Mouse (Mus musculus) kidney, postnatal 14 days (tissue): ENCODE measurements at regions not wholly inside any gene's neighbourhood (a gene's known extent, or its start where the extent isn't known, plus 50 kb on each side); places are given as distances from the start of the nearest gene placed in this dataset.
"Not testable (repeated sequence)": the region's sequence is repeated elsewhere in the genome, so short reads cannot be mapped to it uniquely, and the experiment has no call there.

ENCODE experiments used
- DNase-seq: peaks from one replicate; pipeline ENCODE4 v3.0.0; 2022; ENCODE audit warnings: mixed read lengths

DNA sequence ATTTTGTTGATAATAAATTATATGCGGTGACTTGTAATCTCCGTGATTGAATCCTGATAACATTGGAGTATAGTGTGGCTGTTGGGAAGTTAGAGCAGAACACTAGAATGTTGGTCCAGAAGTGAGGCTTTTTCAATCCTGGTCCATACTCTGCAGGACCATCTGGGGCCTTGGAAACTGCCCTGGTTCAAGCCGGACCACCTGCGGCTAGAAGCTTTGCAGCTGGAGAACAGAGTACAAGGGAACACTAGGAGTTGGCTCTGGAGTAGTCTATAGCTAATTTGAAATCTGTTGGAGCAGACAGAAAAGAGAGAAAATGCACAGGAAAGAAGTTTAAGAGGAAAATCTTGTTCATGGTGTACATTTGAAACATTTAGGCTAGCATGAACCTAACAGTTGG, 79.0 kb downstream of the Casp12 start:
- DNase-seq = no peak

DNA sequence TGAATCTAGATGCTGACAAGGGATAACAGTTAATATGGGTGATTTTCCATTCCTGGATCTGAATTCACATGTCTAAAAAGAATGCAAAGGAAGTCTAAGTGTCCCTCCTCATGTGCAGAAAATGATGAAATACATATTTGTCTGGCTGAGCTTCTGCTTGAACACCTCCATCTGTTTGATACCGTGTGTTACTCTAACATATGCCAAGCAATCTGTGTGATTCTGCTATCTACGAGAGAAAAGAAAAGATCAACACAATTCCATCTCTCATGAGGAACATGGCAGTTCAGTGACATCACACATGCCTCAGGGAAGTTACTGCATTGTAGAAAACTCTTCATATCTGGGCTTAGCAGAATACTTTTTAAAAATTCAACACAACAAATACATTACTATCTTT, 103.0 kb downstream of the Casp12 start:
- no peak for DNase-seq

- no peak for DNase-seq
Observed at GRCm38 (mm10) chr9:5456606-5457005, 111.4 kb downstream of the Casp12 start.

DNA sequence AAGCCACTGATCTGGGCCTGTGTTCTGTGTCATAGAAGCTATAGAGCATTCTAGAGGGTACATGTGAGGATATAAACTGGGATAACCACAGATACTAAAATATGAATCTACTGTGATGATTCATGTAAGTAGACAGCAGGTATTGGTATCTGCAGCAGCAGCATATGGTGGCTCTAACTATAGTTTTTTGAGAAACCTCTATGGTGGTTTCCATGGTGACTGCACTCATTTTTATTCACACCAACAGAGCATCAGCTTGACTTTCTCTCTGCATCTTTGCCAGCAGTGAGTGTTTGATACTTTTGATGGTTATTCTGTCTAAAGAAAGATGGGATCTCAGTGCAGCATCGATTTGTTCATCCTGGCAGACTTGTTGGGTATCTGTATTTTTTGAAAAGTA, 126.8 kb downstream of the Casp12 start:
- DNase-seq = no peak

DNA sequence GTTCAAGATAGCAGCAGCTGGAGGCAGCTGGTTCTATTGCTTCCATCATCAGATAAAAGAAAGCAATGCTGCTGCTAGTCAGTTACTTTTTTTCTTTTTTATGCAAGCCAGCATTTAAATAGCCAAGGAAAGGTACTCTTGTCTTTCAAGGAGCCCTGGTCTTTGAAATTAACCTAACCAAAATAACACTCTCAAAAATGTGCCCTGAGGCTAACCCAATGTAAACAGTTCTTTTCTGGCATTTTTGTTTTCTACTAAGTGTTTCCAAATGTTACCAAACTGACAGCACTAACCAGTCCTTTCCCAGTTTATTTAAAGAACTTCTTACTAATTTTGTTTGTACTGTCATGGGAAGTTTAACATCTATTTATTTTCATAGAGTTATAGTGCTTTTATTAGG, 129.0 kb downstream of the Casp12 start:
- no peak for DNase-seq

GRCm38 (mm10) chr9:5485258-5485657, 140.0 kb downstream of the Casp12 start:
- no peak for DNase-seq

- no peak for DNase-seq
Observed at GRCm38 (mm10) chr9:5496837-5497236, 151.6 kb downstream of the Casp12 start.

DNA sequence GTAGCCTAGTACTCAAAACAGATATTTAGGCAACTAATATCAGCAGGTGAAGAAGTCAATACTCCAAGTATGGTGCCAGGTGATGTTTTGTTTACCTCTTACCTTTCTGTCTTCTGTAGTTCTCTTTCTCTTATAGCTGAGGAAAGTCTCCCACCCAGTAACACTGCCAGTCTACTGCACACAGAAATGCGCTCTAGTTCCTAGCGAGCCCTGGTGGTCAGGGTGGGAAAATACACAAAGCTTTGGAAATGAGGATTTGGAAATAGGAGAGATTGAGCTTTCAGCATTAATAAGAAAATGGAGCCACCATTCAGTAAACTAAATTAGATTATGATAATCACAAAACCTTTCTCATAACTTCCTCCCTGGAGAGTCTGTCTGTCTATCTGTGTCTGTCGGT, 153.1 kb downstream of the Casp12 start:
- DNase-seq = no peak

- DNase-seq = no peak
Observed at GRCm38 (mm10) chr9:5525762-5526360, 180.6 kb downstream of the Casp12 start.

DNA sequence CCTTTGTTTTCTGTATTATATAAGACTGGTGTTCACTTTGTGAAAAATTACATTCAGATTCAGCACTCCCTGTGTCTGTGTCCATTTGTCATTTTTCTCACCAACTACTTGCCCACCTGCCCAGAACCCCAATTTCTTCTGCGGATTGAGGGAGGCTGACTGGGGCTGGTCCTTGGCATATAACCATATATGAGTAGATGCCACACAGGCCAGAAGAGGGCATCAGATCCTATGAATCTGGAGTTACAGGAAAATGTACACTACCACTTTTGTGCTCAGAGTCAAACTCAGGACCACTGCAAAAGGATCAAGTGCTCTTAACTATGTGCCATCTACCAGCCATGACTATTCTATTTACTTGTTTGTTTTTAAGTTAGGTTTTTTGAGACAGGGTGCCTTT, 197.4 kb downstream of the Casp12 start:
- DNase-seq = no peak

DNA sequence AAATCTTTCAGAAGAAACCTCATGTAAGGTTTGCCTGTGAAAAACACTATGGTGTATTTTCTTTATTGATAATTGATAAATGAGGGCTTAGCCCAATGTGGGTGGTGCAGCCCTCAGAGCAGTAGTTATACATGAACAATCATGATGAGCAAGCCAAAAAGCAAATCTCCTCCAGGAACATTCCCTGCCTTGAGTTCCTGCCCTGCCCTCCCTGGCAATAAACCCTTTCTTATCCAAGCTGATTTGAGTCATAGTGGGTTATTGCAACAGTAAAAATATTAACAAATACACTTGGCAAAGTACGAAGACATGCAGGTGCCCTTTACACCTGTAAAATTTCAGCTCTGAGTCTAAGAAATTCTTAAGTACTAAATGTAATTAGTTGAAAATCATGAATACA, 229.8 kb downstream of the Casp12 start:
- no peak for DNase-seq

DNA sequence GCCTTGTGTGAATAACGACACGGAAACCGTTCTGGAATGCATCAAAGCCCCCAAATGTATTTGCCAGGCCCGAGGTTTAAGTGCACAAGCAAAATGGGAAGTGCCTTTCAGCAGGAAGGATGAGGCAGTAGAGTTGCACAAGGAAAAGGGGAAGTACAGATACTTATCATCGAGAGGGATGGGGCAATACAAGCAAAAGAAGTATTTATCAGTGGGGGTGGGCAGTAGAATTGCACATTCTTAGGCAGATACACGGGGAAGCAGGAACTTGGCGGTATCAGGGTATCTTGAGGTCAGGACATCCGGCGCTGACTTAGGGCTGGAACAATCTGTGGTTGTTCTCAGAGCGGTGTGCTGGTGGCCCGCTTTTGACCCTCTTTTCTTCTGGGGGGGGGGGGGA, 232.9 kb downstream of the Casp12 start:
- not testable (repeated sequence) for DNase-seq

GRCm38 (mm10) chr9:5595891-5596635, 250.8 kb downstream of the Casp12 start:
- no peak for DNase-seq

GRCm38 (mm10) chr9:5604019-5604418, 258.8 kb downstream of the Casp12 start:
- DNase-seq = no peak

DNA sequence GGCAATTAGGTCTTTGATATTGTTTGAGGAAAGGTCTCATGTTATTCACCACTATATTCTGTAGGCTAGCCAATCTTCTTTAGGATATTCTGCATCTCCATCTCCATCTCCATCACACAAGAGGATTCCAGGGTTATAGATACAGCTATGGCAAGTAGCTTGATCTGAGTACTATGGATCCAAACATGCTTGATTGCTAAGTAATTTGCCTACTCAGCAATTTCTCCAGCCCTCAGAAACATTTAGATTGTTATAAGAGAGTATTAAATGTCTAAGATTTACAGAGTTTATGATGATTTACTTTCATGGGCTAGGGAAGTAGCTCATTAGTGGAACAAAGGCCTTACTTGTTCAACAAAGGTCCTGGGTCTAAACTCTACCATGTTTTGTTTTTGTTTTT, 259.8 kb downstream of the Casp12 start:
- no peak for DNase-seq

DNA sequence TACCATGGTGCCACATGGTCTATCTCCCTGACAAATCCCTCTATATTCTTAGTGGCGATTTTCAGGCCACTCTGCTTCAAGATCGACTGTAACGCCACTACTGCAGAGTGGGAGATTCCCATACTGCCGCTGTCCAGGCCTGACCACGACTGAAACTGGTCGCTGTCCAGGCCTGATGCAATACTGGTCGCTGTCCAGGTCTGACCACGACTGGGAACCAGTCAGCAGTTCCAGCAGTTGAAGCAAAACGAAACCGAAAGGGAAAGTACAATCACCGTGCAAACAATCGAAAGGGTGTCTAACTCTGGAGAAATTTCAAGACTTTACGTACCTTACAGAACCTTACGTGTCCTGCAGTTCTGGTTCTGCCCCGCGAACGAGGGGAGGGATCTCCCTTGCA, 271.5 kb downstream of the Casp12 start:
- DNase-seq = no peak

DNA sequence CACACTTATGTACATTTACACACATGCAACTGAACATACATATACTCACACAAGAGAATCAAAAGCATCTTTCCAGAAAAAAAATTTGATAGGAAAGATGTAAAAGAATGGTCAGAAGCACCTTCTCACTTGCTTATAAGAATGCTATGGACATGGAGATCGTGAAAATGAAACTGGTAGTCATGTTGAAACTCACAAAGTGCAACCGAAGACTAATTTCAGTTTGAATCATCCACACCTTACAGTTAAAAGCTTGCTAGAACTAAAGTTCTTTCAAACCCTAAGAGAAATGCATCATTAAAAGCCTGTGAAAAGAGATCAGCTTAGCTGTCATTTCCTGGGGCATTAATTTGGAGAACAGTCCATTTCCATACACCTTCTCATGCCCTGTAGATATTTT, 278.2 kb downstream of the Casp12 start:
- no peak for DNase-seq

DNA sequence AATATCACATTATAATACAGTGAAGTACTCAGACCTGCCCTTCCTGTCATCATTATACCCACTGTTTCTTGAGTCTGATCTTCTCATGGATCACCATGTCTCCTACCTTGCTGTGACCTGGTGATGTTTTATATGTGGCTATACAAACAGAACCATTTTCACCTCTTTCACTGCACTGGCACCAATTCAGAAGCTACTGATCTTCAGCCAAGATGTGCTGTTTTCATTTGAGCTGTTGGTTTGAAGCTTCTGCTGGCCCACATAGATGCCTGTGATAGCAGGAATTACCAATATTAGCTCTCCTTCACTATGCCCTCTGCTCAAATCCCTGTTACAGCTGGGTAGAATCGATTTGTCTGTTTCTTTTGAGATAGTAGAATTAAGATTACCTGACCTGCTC, 282.3 kb downstream of the Casp12 start:
- DNase-seq = no peak

- DNase-seq = peak; percentile 8
Observed at GRCm38 (mm10) chr9:5634461-5634953, 289.3 kb downstream of the Casp12 start.

DNA sequence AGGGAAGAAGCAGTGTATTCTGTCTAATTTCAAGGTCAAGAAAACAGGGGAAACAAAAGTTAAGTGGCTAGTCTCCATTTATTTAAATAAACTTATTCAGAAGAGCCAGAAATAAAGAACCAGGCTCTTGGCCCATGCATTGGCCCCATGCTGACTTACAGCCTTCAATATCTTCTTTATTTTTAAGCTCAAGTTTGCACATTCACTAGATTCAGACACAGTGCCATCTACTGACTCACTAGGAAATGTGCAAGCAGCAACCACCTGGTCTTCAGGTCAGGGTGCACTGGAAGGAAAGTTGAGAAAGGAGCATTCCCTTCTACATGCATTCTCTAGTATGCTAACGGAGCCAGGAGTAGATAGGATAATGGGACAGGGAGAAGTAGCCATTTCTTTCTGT, 289.7 kb downstream of the Casp12 start:
- peak; percentile 41 for DNase-seq

DNA sequence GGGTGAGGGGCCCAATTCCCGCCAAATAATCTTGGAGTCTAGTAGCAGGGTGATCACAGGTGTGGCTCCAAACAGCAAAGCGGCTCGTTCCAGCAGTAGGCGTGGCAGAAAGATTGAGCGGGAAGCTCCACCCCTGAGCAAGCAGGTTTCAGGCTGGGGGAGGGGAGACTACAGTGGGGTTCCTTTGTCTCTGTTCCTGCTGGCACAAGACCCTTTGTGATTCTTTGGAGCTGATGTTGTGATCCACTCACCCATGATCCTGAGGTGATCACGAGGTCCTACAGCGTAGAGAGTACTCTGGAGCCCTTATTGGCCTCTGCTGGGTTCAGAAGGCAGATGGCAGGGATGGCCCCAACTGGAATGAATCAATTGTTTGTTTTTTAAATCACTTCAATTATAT, 318.7 kb downstream of the Casp12 start:
- DNase-seq = no peak

DNA sequence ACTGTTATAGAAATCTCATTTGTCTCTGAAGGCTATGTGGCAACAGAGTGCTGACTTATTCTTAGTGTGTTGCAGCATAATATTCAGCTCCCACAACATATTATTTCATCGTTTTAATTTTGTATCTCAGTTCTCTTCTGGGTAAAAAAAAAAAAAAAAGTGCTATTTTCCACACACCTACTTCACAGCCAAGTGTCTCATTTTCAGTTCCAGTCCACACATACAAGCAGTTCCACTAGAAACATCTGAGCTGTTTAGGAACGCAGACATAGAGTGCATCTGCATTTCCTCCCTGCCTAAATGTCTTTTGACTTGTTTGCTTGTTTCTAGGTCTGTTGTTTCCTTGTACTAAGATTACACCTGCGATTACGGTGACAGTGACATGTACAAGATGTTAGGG, 328.3 kb downstream of the Casp12 start:
- DNase-seq = no peak

DNA sequence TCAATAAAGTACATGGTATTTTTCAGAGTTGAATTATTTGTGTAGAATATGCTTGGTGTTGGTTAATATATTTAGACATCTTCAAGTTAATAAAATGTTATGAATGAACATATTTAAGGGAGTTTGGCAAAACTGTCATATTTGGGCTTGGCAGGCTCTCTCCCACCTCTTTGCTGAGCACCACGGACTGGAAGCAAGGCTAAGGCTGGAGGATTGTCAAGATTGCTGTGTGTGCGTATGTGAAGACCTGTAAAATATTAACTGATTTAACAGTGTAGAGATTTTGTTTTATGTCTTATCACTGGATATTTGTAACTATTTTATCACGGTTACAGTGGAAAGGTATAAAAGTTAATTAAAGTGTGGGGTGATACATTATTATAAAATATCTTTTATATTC, 363.3 kb downstream of the Casp12 start:
- no peak for DNase-seq

- no peak for DNase-seq
Observed at GRCm38 (mm10) chr9:5709480-5709879, 364.2 kb downstream of the Casp12 start.

DNA sequence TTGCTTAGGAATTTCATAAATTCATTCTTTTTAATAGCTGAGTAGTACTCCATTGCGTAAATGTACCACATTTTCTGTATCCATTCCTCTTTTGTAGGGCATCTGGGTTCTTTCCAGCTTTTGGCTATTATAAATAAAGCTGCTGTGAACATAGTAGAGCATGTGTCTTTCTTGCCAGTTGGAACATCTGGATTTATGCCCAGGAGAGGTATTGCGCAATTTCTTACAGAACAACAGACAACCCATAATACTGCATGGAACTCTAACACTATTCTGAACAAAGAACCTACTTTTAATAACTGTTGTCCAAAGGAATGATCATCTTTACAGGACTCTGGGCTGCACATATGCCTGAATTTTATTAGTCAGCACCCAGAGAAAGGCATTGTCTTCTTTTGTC, 373.4 kb downstream of the Casp12 start:
- DNase-seq = not testable (repeated sequence)
